Mouse (Mus musculus) kidney, embryonic 16.5 days (tissue): Measurements from ENCODE around the gene Ptpn9. TPM values are rescaled to one million over a fixed set of nuclear protein-coding genes. Genes with fewer than 3 reads are reported as not detected.
A peak's percentile ranks its signal among the peaks of the same experiment; 100 is the strongest.
"Not testable (repeated sequence)": the region's sequence is repeated elsewhere in the genome, so short reads cannot be mapped to it uniquely, and the experiment has no call there.

ENCODE experiments used
- ATAC-seq: fragments of 200-750 bp; cut with Nextera tagmentation; 2 replicates; pipeline ENCODE4 v1.8.0; 2017; ENCODE audit warnings: moderate TSS enrichment; ENCODE audit not compliant: low FRiP score, low TSS enrichment
- H3K27ac ChIP-seq: fragments of 300-500 bp; sonication (generic); 2 replicates; pipeline ENCODE4 v1.5.1; 2014; ENCODE audit warnings: low read length
- H3K27me3 ChIP-seq: fragments of 300-500 bp; sonication (generic); 2 replicates; pipeline ENCODE4 v1.6.1; 2014; ENCODE audit warnings: low read length, control low read depth, mixed read lengths; ENCODE audit not compliant: insufficient read depth
- H3K36me3 ChIP-seq: fragments of 300-500 bp; sonication (generic); 2 replicates; pipeline ENCODE4 v1.6.1; 2014; ENCODE audit warnings: low read length, control low read depth, mixed read lengths; ENCODE audit not compliant: insufficient read depth
- H3K4me1 ChIP-seq: fragments of 300-500 bp; sonication (generic); 2 replicates; pipeline ENCODE4 v1.6.1; 2014; ENCODE audit warnings: low read length, control low read depth, mixed read lengths; ENCODE audit not compliant: insufficient read depth
- H3K4me2 ChIP-seq: fragments of 300-500 bp; sonication (generic); replicated peaks from 2 replicates; pipeline ENCODE4 v1.6.1; 2014; ENCODE audit warnings: low read depth, low read length
- H3K4me3 ChIP-seq: fragments of 300-500 bp; sonication (generic); 2 replicates; pipeline ENCODE4 v1.5.1; 2014; ENCODE audit warnings: mild to moderate bottlenecking, low read length
- H3K9ac ChIP-seq: fragments of 300-500 bp; sonication (generic); replicated peaks from 2 replicates; pipeline ENCODE4 v1.6.1; 2014; ENCODE audit warnings: low read length
- H3K9me3 ChIP-seq: fragments of 300-500 bp; sonication (generic); 2 replicates; pipeline ENCODE4 v1.6.1; 2016; ENCODE audit warnings: low read length, control low read depth
- WGBS: fragments of 180-500 bp; shearing (Covaris S2); extraction: QIAGEN DNeasy Blood & Tissue Kit; methylation state at CpG from one replicate; pipeline ENCODE4 v1.1.7; 2014; 5-methylcytosine and 5-hydroxymethylcytosine counted together
- polyA plus RNA-seq: library from polyadenylated mRNA; unstranded; fragments of >200 nt; fragmentation: Nextera tagmentation; extraction: Ambion mirVana; gene quantifications from 2 replicates; pipeline ENCODE4 v1.2.1, GENCODE M21; 2015

The Ptpn9 gene
- polyA plus RNA-seq: 23.6 TPM in 2 replicates

DNA sequence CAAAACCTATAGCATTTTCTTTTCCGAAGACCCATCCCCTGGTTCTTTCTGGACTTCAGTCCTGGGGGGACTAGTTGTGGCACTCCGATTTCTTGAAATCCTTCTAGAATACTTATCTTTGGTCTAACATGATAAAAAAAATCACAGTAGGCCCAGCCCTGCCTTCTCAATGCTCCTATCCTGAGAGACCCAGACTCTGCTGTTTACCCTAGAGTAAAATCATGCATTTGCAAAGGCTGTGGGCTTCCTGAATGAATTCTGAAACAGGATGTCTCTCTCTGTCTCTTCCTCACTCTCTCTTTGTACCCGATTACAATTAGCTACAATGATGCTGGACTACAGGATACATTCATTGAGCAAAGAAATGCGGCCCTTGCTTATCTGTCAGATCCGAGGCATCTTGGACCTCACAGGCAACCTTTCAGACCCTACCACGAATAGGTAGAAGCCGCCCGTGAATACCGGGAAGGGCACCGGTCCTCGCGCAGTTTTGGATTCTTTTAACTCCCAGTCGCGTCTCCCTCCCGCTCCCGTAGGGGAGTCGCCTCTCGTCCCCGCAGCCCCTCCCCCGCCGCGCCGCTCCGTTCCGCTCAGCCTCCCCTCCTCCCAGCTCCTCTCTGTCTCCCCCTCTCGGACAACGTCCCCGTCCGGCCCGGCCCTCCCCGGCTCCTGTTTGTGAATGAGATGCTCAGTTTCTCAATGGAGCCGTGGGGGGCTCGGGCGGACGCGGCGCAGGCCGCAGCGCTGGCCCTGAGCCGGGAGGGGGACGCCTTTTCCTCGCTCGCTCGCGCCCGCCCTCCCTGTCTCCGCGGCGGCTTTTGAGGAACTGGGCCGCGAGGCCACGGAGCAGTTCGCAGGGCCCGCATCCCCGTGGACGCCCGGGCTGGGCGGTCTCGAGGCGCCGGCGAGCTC is at the start of gene Ptpn9:
TSS of gene Ptpn9 (plus strand) at position 638 of the 912 bp plus-strand sequence.
- H3K9me3 ChIP-seq: no peaks in the 10 kb centered on the region
- 2% methylated on average over 58 of the region's 62 CpGs for WGBS
- no peaks in the 10 kb centered on the region for H3K36me3 ChIP-seq
- peak; percentile 96 for ATAC-seq
- H3K27me3 ChIP-seq: no peaks in the 10 kb centered on the region
- peaks cover 9% of the 10 kb centered on the region for H3K4me1 ChIP-seq
- peak within 1 kb of the TSS; percentile 97 for H3K27ac ChIP-seq
- H3K4me2 ChIP-seq: peak within 1 kb of the TSS; percentile 84
- H3K4me3 ChIP-seq: peak within 1 kb of the TSS; percentile 76
- H3K9ac ChIP-seq: peak within 1 kb of the TSS; percentile 98

DNA sequence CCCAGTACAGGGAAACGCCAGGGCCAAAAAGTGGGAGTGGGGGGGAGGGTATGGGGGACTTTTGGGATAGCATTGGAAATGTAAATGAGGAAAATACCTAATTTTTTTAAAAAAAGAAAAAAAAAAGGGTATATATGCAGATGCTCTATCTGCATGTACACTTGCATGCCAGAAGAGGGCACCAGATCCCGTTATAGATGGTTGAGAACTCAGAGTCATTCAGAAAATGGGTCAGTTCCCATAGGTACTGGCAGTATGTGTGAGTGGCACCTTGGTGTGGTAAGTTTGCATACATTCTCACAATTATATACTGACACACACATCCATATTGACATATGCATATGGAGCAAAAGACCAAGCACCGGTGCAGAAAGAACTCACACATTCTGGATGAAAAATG is 47.2 kb upstream of the Ptpn9 start:
- H3K4me1 ChIP-seq, H3K4me2 ChIP-seq, H3K27me3 ChIP-seq, ATAC-seq, H3K27ac ChIP-seq, H3K9me3 ChIP-seq, H3K9ac ChIP-seq, H3K36me3 ChIP-seq, H3K4me3 ChIP-seq: not testable (repeated sequence)
- 34% methylated on average over 3 of the region's 3 CpGs for WGBS

DNA sequence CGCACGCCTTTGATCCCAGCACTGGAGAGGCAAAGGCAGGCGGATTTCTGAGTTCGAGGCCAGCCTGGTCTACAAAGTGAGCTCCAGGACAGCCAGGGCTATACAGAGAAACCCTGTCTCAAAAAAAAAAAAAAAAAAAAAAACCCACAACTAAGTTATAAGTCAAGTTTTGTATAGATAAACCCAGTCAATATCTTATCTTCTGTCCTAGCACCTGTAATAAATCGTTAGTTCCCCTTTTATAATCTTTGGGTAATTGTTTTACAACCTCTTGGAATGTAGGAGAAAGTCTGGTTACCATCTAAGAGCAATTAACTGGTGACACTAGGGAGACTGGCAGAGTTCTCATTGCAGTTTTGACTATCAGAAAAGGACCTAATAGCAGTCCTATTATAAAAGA is 46.0 kb upstream of the Ptpn9 start:
- H3K27ac ChIP-seq, H3K9ac ChIP-seq, H3K4me1 ChIP-seq, ATAC-seq, H3K9me3 ChIP-seq, H3K27me3 ChIP-seq, H3K4me3 ChIP-seq, H3K4me2 ChIP-seq, H3K36me3 ChIP-seq: not testable (repeated sequence)
- WGBS: 55% methylated on average over 5 of the region's 5 CpGs

DNA sequence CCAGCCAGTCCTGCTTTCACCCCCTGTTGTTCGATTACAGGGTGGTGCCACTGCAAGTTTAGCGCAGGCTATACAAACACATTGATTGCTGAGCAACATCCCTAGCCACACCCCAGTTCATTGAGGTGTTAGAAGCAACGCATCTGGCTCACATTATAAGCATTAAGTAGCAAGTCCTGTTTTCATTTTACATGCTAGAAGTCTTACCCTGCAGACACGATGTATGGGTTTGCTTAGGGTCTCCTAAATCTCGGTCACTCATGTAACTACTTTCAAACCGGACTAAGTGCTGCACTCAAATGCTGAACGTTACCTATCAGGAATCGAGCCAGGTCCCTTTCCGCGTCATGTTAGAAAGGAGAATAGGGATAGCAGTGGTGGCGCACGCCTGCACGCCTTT is 45.0 kb upstream of the Ptpn9 start:
- peak overlapping the region; percentile 62 for H3K9ac ChIP-seq
- WGBS: 20% methylated on average over 13 of the region's 13 CpGs

DNA sequence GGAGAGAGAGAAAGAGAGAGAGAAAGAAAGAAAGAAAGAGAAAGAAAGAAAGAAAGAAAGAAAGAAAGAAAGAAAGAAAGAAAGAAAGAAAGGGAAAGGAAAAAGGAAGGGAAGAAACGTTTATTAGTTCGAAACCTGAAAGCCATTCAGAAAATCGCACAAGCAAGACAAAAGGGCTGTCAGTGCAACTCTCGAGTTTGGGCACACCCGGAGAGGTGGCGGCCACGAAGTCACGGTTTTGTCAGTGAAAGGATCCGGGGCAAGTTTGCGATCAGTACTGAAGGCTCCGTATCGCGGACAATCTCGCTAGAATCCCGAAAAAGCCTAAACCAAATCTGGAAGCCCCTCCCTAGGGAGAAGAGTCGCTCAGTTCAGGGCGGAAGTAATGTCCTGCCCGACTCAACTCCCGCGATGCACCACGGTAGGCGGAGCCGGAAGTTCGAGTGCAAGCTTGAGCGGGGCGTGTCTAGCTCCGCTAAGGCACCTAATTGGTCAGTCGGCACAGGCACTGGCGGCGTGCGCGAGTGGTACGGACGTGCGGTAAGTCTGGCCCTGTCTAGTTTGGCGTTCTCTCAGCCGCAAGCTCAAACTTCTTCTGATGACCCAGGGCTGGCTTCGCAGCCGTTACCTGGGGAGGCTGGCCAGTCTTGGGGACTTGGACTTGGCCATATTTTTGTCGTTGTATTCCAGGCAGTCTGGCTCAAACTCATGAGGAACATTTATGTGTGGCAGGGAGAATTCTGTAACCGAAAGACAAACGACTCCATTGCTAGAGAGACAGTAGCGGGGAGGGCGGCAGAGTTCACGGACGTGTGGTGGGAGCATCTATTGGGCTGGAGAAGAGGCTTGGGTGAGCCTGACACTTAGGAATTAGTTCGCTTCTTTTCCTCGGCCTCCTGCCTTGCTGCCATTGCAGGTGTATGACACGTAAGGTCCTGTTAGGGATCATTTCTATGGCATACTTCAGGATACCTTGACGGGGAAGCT is 44.0 kb upstream of the Ptpn9 start, which contains the start of gene Snupn:
TSS of gene Snupn (plus strand) at position 465 of the 987 bp plus-strand sequence.
- H3K4me2 ChIP-seq: peak within 1 kb of the TSS; percentile 86
- under 1% methylated on average over 50 of the region's 50 CpGs for WGBS

More for the DNA sequence above, 45.0 kb upstream of the Ptpn9 start:
- Histone ChIP-seq H3K4me1 (peaks cover 8% of the 10 kb centered on the region), H3K4me2 (peak overlapping the region; percentile 55), H3K4me3 (peak overlapping the region; percentile 40), H3K36me3 (no peaks in the 10 kb centered on the region), H3K27ac (no peak overlapping the region), H3K9me3 (no peaks in the 10 kb centered on the region), H3K27me3 (no peaks in the 10 kb centered on the region)
- ATAC-seq: no peak

DNA sequence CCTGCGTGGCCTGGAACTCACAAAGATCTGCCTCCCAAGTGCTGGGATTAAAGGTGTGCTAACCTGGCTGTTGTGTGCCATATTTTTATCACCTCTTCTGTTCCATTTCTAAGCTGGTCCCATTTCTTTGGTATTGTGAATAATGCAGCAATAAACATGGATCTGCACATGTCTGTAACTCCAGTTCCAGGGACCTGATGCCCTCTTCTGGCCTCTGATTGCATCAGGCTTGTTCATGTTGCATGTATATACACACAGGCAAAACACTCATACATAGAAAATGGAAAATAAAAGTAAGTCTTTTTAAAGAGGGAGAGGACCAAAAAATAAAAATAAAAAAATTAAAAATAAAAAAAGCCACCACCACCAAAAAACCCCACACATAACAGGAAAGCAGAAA is 41.2 kb upstream of the Ptpn9 start:
- H3K4me1 ChIP-seq: peaks cover 12% of the 10 kb centered on the region
- H3K4me2 ChIP-seq: no peak overlapping the region
- WGBS: 95% methylated on average over 1 of the region's 1 CpGs
- no peak for ATAC-seq
- H3K27ac ChIP-seq: no peak overlapping the region
- H3K9ac ChIP-seq: no peak overlapping the region
- no peaks in the 10 kb centered on the region for H3K9me3 ChIP-seq
- no peaks in the 10 kb centered on the region for H3K27me3 ChIP-seq
- H3K36me3 ChIP-seq: peaks cover 4% of the 10 kb centered on the region; the same call in 1 of the 2 replicates
- H3K4me3 ChIP-seq: no peak overlapping the region

More for the DNA sequence above, 44.0 kb upstream of the Ptpn9 start, which contains the start of gene Snupn:
- Histone ChIP-seq H3K27ac (peak within 1 kb of the TSS; percentile 93), H3K4me3 (peak within 1 kb of the TSS; percentile 77), H3K9ac (peak within 1 kb of the TSS; percentile 84), H3K4me1 (peaks cover 8% of the 10 kb centered on the region), H3K27me3 (no peaks in the 10 kb centered on the region), H3K36me3 (peaks cover 1% of the 10 kb centered on the region; the same call in 1 of the 2 replicates), H3K9me3 (no peaks in the 10 kb centered on the region)
- peak; percentile 100 for ATAC-seq

DNA sequence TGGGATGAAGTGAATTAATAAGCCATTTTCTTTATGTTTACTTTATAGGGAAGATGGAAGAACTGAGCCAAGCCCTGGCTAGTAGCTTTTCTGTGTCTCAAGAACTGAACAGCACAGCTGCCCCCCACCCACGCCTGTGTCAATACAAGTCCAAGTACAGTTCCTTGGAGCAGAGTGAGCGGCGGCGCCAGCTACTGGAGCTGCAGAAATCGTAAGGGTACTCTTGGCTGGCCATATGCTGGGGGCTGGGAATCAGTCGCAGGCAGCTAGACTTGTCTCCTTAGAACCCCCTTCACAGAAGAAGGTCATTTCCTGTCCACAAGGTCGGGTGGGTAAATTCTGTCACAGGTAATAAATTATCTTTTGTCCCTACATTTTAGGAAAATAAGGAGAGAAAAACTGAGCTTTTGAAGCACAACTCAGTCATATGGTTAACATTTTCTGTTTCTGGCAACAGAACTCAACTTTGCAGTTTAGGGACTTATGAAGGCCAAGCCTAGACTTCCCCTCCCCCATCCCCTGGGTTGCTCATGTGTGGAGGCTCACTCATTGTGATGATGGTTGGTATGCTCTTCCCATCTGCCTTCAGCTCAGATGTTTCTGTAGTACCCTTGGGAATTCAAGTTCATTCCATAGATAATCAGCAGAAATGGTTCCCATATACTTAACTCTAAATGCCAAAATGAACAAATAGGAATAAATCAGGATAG is 37.6 kb upstream of the Ptpn9 start:
- Histone ChIP-seq H3K27me3 (no peaks in the 10 kb centered on the region), H3K9ac (no peak overlapping the region), H3K9me3 (no peaks in the 10 kb centered on the region), H3K36me3 (peaks cover 10% of the 10 kb centered on the region), H3K4me1 (0 out of 2 replicates have a peak, but pooled peaks cover 4% of the 10 kb centered on the region), H3K27ac (no peak overlapping the region; the same call in 1 of the 2 replicates), H3K4me3 (no peak overlapping the region), H3K4me2 (no peak overlapping the region)
- no peak for ATAC-seq
- WGBS: 49% methylated on average over 7 of the region's 7 CpGs

DNA sequence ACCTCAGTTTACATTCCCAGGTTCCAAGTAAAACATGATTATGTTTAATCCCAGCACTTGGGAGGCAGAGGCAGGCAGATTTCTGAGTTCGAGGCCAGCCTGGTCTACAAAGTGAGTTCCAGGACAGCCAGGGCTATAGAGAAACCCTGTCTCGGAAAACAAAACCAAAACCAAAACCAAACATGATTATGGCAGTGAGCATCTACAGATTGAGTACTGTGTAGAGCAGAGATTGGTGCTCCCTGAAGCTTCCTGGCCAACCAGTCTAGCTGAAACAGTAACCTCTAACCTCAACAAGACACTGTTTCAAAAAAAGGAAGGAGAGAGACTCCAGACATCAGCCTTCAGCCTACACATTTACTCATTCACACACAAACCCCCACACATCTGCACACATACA is 36.0 kb upstream of the Ptpn9 start:
- Histone ChIP-seq H3K4me2 (no peak overlapping the region), H3K9me3 (no peaks in the 10 kb centered on the region), H3K9ac (no peak overlapping the region), H3K27me3 (no peaks in the 10 kb centered on the region), H3K4me1 (0 out of 2 replicates have a peak, but pooled peaks cover 4% of the 10 kb centered on the region), H3K4me3 (no peak overlapping the region), H3K27ac (no peak overlapping the region), H3K36me3 (peaks cover 22% of the 10 kb centered on the region)
- WGBS: 96% methylated on average over 2 of the region's 2 CpGs
- no peak for ATAC-seq

DNA sequence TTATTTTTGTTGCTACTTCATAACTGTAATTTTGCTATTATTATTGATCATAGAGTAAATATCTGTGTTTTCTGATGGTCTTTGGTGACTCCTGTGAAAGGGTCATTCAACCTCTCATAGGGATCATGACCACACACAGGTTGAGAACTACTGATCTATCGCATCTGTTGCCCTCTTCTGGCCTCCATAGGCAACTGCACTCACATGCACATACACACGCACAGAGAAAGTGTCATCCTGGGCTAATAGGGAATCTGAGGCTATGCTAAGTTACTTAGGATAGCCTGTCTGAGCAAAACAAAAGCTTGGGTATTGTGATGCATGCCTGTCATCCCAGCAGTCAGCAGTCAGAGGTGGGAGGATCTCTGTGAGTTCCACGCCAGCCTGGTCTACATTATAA is 33.1 kb upstream of the Ptpn9 start:
- no peaks in the 10 kb centered on the region for H3K9me3 ChIP-seq
- H3K9ac ChIP-seq: no peak overlapping the region
- no peak for ATAC-seq
- H3K4me2 ChIP-seq: no peak overlapping the region
- no peak overlapping the region for H3K27ac ChIP-seq
- WGBS: 94% methylated on average over 3 of the region's 3 CpGs
- H3K4me1 ChIP-seq: 0 out of 2 replicates have a peak, but pooled peaks cover 4% of the 10 kb centered on the region
- no peak overlapping the region for H3K4me3 ChIP-seq
- peaks cover 28% of the 10 kb centered on the region for H3K36me3 ChIP-seq
- H3K27me3 ChIP-seq: no peaks in the 10 kb centered on the region
